Mouse (Mus musculus) bone marrow macrophage, adult 2 months (primary cell): ENCODE data around the gene Bicdl2.

ENCODE experiments used
- CTCF ChIP-seq: IDR thresholded peaks from 2 replicates; pipeline ENCODE4 v1.5.1; 2012; ENCODE audit warnings: low read depth, mild to moderate bottlenecking, low read length, moderate library complexity
- POLR2A ChIP-seq: IDR thresholded peaks from 2 replicates; pipeline ENCODE4 v1.6.1; 2012; ENCODE audit warnings: mild to moderate bottlenecking, low read depth, low read length, borderline replicate concordance

DNA sequence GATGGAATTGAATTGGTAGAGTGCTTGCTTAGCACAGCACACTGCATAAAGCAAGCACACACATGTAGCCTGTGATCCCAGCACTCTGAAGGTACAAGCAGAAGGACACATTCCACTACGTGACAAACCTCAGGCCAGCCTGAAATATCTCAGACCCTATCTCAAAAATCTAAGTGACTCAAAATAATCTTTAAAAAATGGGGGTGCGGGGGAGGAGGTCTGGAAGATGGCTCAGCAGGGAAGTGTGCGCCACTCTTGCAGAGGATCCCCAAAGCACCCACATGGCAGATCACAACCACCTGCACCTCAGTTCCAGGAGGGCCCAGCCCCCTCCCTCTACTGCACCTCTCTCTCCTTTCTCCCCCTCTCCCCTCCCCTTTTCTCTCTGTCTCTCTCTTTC, 11.2 kb downstream of the Bicdl2 start:
- no peak for TF ChIP-seq CTCF
- no peak for TF ChIP-seq POLR2A
